Comparison of ENCODE assay signal across 14 mouse cellular contexts in genomic region chr1:160921938-160922337, GRCm38 (mm10). TPM values are rescaled to one million over a fixed set of nuclear protein-coding genes. Genes with fewer than 3 reads are reported as not detected.
A peak's percentile ranks its signal among the peaks of the same experiment; 100 is the strongest.
DNase-seq lines count a peak whose midpoint lies in the region; TF ChIP-seq lines count a peak whose summit lies in the region.
"Had no signal": no experiment of that assay in that cellular context is flagged by ENCODE, and none has a peak within 500 bp of the region (broad histone marks: within the 10 kb centered on the region; RNA-seq: fewer than 3 reads in every experiment).

No protein-coding gene starts in this region.

- H3K36me3 ChIP-seq in splenic B cell, adult 2 months (ENCODE audit: control insufficient read depth, insufficient read depth, low read length, poor library complexity, severe bottlenecking) = no peaks in the 10 kb centered on the region
- H3K36me3 ChIP-seq: intestine, embryonic 15.5 days; limb, embryonic 15.5 days had no signal

- no peak overlapping the region for H3K4me3 ChIP-seq in gastrocnemius, adult 2 months
- no peak overlapping the region for H3K4me3 ChIP-seq in bone marrow, adult 2 months (replicated peaks; ENCODE audit: control insufficient read depth, low read depth, low read length)
- H3K4me3 ChIP-seq: intestine, embryonic 15.5 days; limb, embryonic 15.5 days; midbrain, embryonic 10.5 days had no signal

- intact Hi-C loops in gastrocnemius, adult 2 months (cut with DNase I) = no loop called here

- H3K27ac ChIP-seq in gastrocnemius, adult 2 months = no peak overlapping the region
- H3K27ac ChIP-seq in bone marrow, adult 2 months (ENCODE audit: control insufficient read depth, insufficient read depth, low read depth, low read length, poor library complexity) = no peak overlapping the region
- H3K27ac ChIP-seq: intestine, embryonic 15.5 days; limb, embryonic 15.5 days; midbrain, embryonic 10.5 days had no signal

- peak; percentile 43 for TF ChIP-seq CTCF in gastrocnemius, adult 2 months (IDR thresholded peaks at IDR 0.05)
- TF ChIP-seq CTCF in bone marrow, adult 2 months (IDR thresholded peaks at IDR 0.05; ENCODE audit: control insufficient read depth, insufficient read depth, low read length) = peak; percentile 62

- DNase-seq in gastrocnemius, adult 2 months = no peak
- DNase-seq in gastrocnemius, adult 18-20 months (ENCODE audit: low spot score) = no peak
- peak; percentile 7 for DNase-seq in thymus, postnatal 0 days (ENCODE audit: low spot score)
- DNase-seq in thymus, adult 18-20 months = no peak
- DNase-seq in splenic B cell, adult 2 months (ENCODE audit: low read depth, low spot score) = peak; percentile 39
- DNase-seq in layer of hippocampus, adult 9-10 months (ENCODE audit: low spot score) = no peak
- no peak for DNase-seq in urinary bladder, postnatal 25 days (ENCODE audit: low spot score)
- DNase-seq: adrenal gland, adult 2 months; embryo, embryonic 11 days; heart, postnatal 14 days had no signal

- no peaks in the 10 kb centered on the region; the same call in 1 of the 2 replicates for H3K4me1 ChIP-seq in bone marrow, adult 2 months (ENCODE audit: control insufficient read depth, insufficient read depth, low read length)
- H3K4me1 ChIP-seq: intestine, embryonic 15.5 days; limb, embryonic 15.5 days; midbrain, embryonic 10.5 days had no signal

- no peak for TF ChIP-seq POLR2A in bone marrow, adult 2 months (IDR thresholded peaks at IDR 0.05; ENCODE audit: borderline replicate concordance, control insufficient read depth, low read depth, low read length)

- no peaks in the 10 kb centered on the region for H3K27me3 ChIP-seq in splenic B cell, adult 2 months (ENCODE audit: control insufficient read depth, insufficient read depth, low read length, poor library complexity, severe bottlenecking)
- H3K27me3 ChIP-seq: intestine, embryonic 15.5 days; limb, embryonic 15.5 days had no signal

- 91% methylated on average over 1 of the region's 1 CpGs for WGBS in bone marrow, adult 2 months

RNA-seq across cellular contexts. Expression of gene Rc3h1, which starts 15.7 kb away (rescaled TPM):
- total RNA-seq in gastrocnemius, adult 2 months (2021) = 10 to 100 TPM; 31.0 to 32.5 TPM
- total RNA-seq in gastrocnemius, adult 18-20 months (2021) = 10 to 100 TPM; 34.3 to 34.8 TPM
- polyA plus RNA-seq in thymus, postnatal 0 days (2015; fragmentation: Nextera tagmentation; extraction: Ambion mirVana) = 8.0 and 10.8 TPM in 2 replicates
- 8.8 and 9.1 TPM in 2 replicates for polyA plus RNA-seq in bone marrow, adult 2 months (2011; ENCODE audit: insufficient read depth, insufficient read length, low replicate concordance, missing spikeins)

RNA-seq across cellular contexts. Expression of gene Serpinc1, which starts 56.4 kb away (rescaled TPM):
- total RNA-seq in gastrocnemius, adult 2 months (2021) = under 1 TPM in 1 of 2 experiments, not detected in 1; 0.64 TPM
- 1 to 10 TPM in 1 of 2 experiments, under 1 TPM in 1; 0.09 to 1.4 TPM for total RNA-seq in gastrocnemius, adult 18-20 months (2021)
- polyA plus RNA-seq in thymus, postnatal 0 days (2015; fragmentation: Nextera tagmentation; extraction: Ambion mirVana) = 2.1 and 2.7 TPM in 2 replicates
- 2.6 and 14.1 TPM in 2 replicates for polyA plus RNA-seq in bone marrow, adult 2 months (2011; ENCODE audit: insufficient read depth, insufficient read length, low replicate concordance, missing spikeins)

Comparison
In these comparisons a context has a peak if more than half of its experiments do, and no peak if none do; other contexts are left out.
1. DNase-seq: peak in thymus, postnatal 0 days (single experiment) and splenic B cell, adult 2 months (single experiment); none in gastrocnemius, adult 2 months (single experiment), gastrocnemius, adult 18-20 months (single experiment), thymus, adult 18-20 months (0 of 2), layer of hippocampus, adult 9-10 months (single experiment) and urinary bladder, postnatal 25 days (single experiment).